Mouse (Mus musculus): Measurements from ENCODE around the gene Per2. TPM values are rescaled to one million over a fixed set of nuclear protein-coding genes. Genes with fewer than 3 reads are reported as not detected.

Per2 gene
- total and polyA plus RNA-seq, 3 experiments, result 2.7 to 5.8 (median 4.7) TPM

GRCm38 (mm10) chr1:91457698-91458097 lies 1.4 kb downstream of the Per2 start:
- in situ Hi-C loops (cut with MboI; ENCODE audit: low pct_ligation_motif_present, low pct_unique_long_range_greater_than_20kb, low sequenced_read_pairs), result no loop called here
- no peaks in the 10 kb centered on the region for H3K27me3 ChIP-seq (replicated peaks)
- H3K4me3 ChIP-seq (replicated peaks in 1 of 3; ENCODE audit: low read depth in 2 of 3, low read length in 2 of 3, poor library complexity in 1 of 3), result no peak overlapping the region
- no peak overlapping the region for H3K4me2 ChIP-seq (ENCODE audit: insufficient read depth, low read depth, poor library complexity, severe bottlenecking)
- peaks cover 0 to 7% of the 10 kb centered on the region in 2 experiments for H3K36me3 ChIP-seq (replicated peaks in 1 of 2; ENCODE audit: control insufficient read depth in 1 of 2, insufficient read depth in 1 of 2, low read length in 1 of 2)
- TF ChIP-seq MAZ (IDR thresholded peaks at IDR 0.05; ENCODE audit: low read depth, low read length) (no peak), MAX (IDR thresholded peaks at IDR 0.05; ENCODE audit: low read length) (no peak), SIN3A (IDR thresholded peaks at IDR 0.05; ENCODE audit: low read length) (no peak), ETS1 (conservative IDR thresholded peaks at IDR 0.05; ENCODE audit: low read depth, low read length) (no peak), SMC3 (IDR thresholded peaks at IDR 0.05; ENCODE audit: low read depth, low read length) (no peak), RCOR1 (conservative IDR thresholded peaks at IDR 0.05; ENCODE audit: low read depth, low read length) (no peak), PAX5 (IDR thresholded peaks at IDR 0.05; ENCODE audit: low read length) (no peak), JUND (conservative IDR thresholded peaks at IDR 0.05; ENCODE audit: low read depth, low read length) (no peak), USF2 (conservative IDR thresholded peaks at IDR 0.05; ENCODE audit: low read depth, low read length) (no peak), MYC (IDR thresholded peaks at IDR 0.05; ENCODE audit: low read depth, low read length) (no peak), EP300 (IDR thresholded peaks at IDR 0.05; ENCODE audit: low read length) (no peak), RAD21 (IDR thresholded peaks at IDR 0.05; ENCODE audit: low read depth, low read length) (no peak), ZMIZ1 (IDR thresholded peaks at IDR 0.05; ENCODE audit: low read depth, low read length) (no peak), KAT2A (IDR thresholded peaks at IDR 0.05; ENCODE audit: insufficient replicate concordance, low read length) (no peak), CTCF (conservative IDR thresholded peaks at IDR 0.05 in 1 of 2, IDR thresholded peaks at IDR 0.05 in 1 of 2; ENCODE audit: low read depth in 2 of 2, low read length in 2 of 2) (no peak), USF1 (IDR thresholded peaks at IDR 0.05; ENCODE audit: low read depth, low read length) (no peak), TCF12 (IDR thresholded peaks at IDR 0.05; ENCODE audit: low read depth, low read length) (no peak), MAFK (IDR thresholded peaks at IDR 0.05; ENCODE audit: insufficient replicate concordance, low read length) (no peak), JUN (IDR thresholded peaks at IDR 0.05; ENCODE audit: insufficient read depth, low read depth, low read length) (no peak)
- dilution Hi-C loops (cut with MboI; ENCODE audit: extremely low pct_ligation_motif_present, extremely low pct_unique_long_range_greater_than_20kb, low sequenced_read_pairs), result no loop called here
- no peak overlapping the region for H3K9ac ChIP-seq (ENCODE audit: insufficient read depth, low read depth)
- H3K79me2 ChIP-seq (replicated peaks; ENCODE audit: control insufficient read depth, extremely low read depth, insufficient read depth, poor library complexity, severe bottlenecking), result peaks cover 3% of the 10 kb centered on the region; the same call in 1 of the 2 replicates
- H3K9me3 ChIP-seq (replicated peaks; ENCODE audit: low read length), result no peaks in the 10 kb centered on the region
- no peak for DNase-seq (ENCODE audit: extremely low read depth)
- no peak overlapping the region for H3K27ac ChIP-seq (ENCODE audit: insufficient read depth, low read depth)
- peaks cover 6 to 50% of the 10 kb centered on the region in 2 experiments; a peak in 3 of 4 replicates for H3K4me1 ChIP-seq (ENCODE audit: control insufficient read depth in 1 of 2, insufficient read depth in 2 of 2)

DNA sequence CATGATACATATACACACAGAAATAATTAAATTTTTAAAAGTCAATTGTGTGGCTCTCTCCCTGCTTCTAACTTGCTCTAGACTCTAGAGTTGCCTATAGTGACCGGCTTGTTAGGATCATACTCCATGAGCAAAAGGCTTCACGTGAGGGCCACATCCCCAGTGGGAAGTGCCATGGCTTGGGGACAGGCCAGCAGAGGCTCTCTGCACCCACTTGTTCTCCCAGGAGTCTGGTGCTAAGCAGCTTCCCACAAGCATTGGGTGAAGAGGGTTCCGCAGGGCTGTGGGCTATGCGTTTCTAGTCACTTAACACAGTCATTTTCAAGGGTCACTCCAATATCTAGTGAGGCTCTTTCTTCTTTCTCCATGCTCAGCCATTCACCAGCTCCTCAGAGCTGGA lies 2.0 kb downstream of the Per2 start:
- Histone ChIP-seq H3K27ac (ENCODE audit: insufficient read depth, low read depth) (no peak overlapping the region), H3K9me3 (replicated peaks; ENCODE audit: low read length) (no peaks in the 10 kb centered on the region), H3K9ac (ENCODE audit: insufficient read depth, low read depth) (no peak overlapping the region), H3K27me3 (replicated peaks) (no peaks in the 10 kb centered on the region), H3K4me1 (ENCODE audit: control insufficient read depth in 1 of 2, insufficient read depth in 2 of 2) (peaks cover 6 to 50% of the 10 kb centered on the region in 2 experiments; a peak in 3 of 4 replicates), H3K79me2 (replicated peaks; ENCODE audit: control insufficient read depth, extremely low read depth, insufficient read depth, poor library complexity, severe bottlenecking) (peaks cover 3% of the 10 kb centered on the region; the same call in 1 of the 2 replicates), H3K4me2 (ENCODE audit: insufficient read depth, low read depth, poor library complexity, severe bottlenecking) (no peak overlapping the region; the same call in 1 of the 2 replicates), H3K4me3 (replicated peaks in 1 of 3; ENCODE audit: low read depth in 2 of 3, low read length in 2 of 3, poor library complexity in 1 of 3) (no peak overlapping the region), H3K36me3 (replicated peaks in 1 of 2; ENCODE audit: control insufficient read depth in 1 of 2, insufficient read depth in 1 of 2, low read length in 1 of 2) (peaks cover 0 to 3% of the 10 kb centered on the region in 2 experiments)
- no peak for DNase-seq (ENCODE audit: extremely low read depth)
- dilution Hi-C loops (cut with MboI; ENCODE audit: extremely low pct_ligation_motif_present, extremely low pct_unique_long_range_greater_than_20kb, low sequenced_read_pairs) (no loop called here), in situ Hi-C loops (cut with MboI; ENCODE audit: low pct_ligation_motif_present, low pct_unique_long_range_greater_than_20kb, low sequenced_read_pairs) (no loop called here)
- TF ChIP-seq E2F4 (IDR thresholded peaks at IDR 0.05; ENCODE audit: insufficient replicate concordance, low read depth, low read length) (no peak), POLR2AphosphoS2 (IDR thresholded peaks at IDR 0.05; ENCODE audit: low read depth, low read length) (no peak), TCF12 (IDR thresholded peaks at IDR 0.05; ENCODE audit: low read depth, low read length) (no peak), CHD1 (IDR thresholded peaks at IDR 0.05; ENCODE audit: low read depth, low read length) (no peak), IRF4 (IDR thresholded peaks at IDR 0.05; ENCODE audit: low read depth, low read length) (no peak), CHD2 (IDR thresholded peaks at IDR 0.05; ENCODE audit: low read length) (no peak), UBTF (IDR thresholded peaks at IDR 0.05; ENCODE audit: low read depth, low read length) (no peak), TBP (conservative IDR thresholded peaks at IDR 0.05; ENCODE audit: low read depth, low read length) (no peak), JUN (IDR thresholded peaks at IDR 0.05; ENCODE audit: insufficient read depth, low read depth, low read length) (no peak), MAFK (IDR thresholded peaks at IDR 0.05; ENCODE audit: insufficient replicate concordance, low read length) (no peak), USF2 (conservative IDR thresholded peaks at IDR 0.05; ENCODE audit: low read depth, low read length) (no peak), BHLHE40 (IDR thresholded peaks at IDR 0.05; ENCODE audit: low read depth, low read length) (no peak)
